Mouse (Mus musculus) stomach, postnatal 0 days (tissue): ENCODE measurements at regions not wholly inside any gene's neighbourhood (a gene's known extent, or its start where the extent isn't known, plus 50 kb on each side); places are given as distances from the start of the nearest gene placed in this dataset.

Experiments
- ATAC-seq: fragments of 200-750 bp; cut with Nextera tagmentation; 2 replicates; pipeline ENCODE4 v1.8.0; 2017; ENCODE audit not compliant: low FRiP score, low TSS enrichment
- DNase-seq: peaks from one replicate; pipeline ENCODE4 v3.0.0-alpha.2; 2016; ENCODE audit warnings: low spot score
- H3K27ac ChIP-seq: fragments of 300-500 bp; sonication (generic); replicated peaks from 2 replicates; pipeline ENCODE4 v1.5.1; 2014; ENCODE audit warnings: mild to moderate bottlenecking, control low read depth
- H3K27me3 ChIP-seq: fragments of 300-500 bp; sonication (generic); 2 replicates; pipeline ENCODE4 v1.6.1; 2014; ENCODE audit warnings: low read length; ENCODE audit not compliant: control insufficient read depth, insufficient read depth
- H3K36me3 ChIP-seq: fragments of 300-500 bp; sonication (generic); 2 replicates; pipeline ENCODE4 v1.6.1; 2014; ENCODE audit warnings: low read length, mixed read lengths; ENCODE audit not compliant: control insufficient read depth, insufficient read depth
- H3K4me1 ChIP-seq: fragments of 300-500 bp; sonication (generic); replicated peaks from 2 replicates; pipeline ENCODE4 v1.6.1; 2014; ENCODE audit warnings: antibody characterized with exemption; ENCODE audit not compliant: control insufficient read depth, insufficient read depth
- H3K4me2 ChIP-seq: fragments of 300-500 bp; sonication (generic); replicated peaks from 2 replicates; pipeline ENCODE4 v1.6.1; 2014; ENCODE audit warnings: low read depth, mild to moderate bottlenecking, control low read depth, moderate library complexity
- H3K4me3 ChIP-seq: fragments of 300-500 bp; sonication (generic); 2 replicates; pipeline ENCODE4 v1.5.1; 2014; ENCODE audit warnings: low read depth, low read length, control low read depth
- H3K9ac ChIP-seq: fragments of 300-500 bp; sonication (generic); 2 replicates; pipeline ENCODE4 v1.6.1; 2014; ENCODE audit warnings: mild to moderate bottlenecking, low read length, control low read depth, mixed read lengths
- H3K9me3 ChIP-seq: fragments of 300-500 bp; sonication (generic); 2 replicates; pipeline ENCODE4 v1.6.1; 2016; ENCODE audit warnings: low read length; ENCODE audit not compliant: control insufficient read depth
- CTCF ChIP-seq: IDR thresholded peaks from 2 replicates; pipeline ENCODE4 v1.5.1; 2016; ENCODE audit warnings: antibody characterized with exemption, low read depth, mild to moderate bottlenecking, moderate library complexity
- EP300 ChIP-seq: optimal IDR thresholded peaks from 2 replicates; pipeline ENCODE3; 2016; ENCODE audit warnings: antibody characterized with exemption
- WGBS: fragments of 180-500 bp; shearing (Covaris S2); extraction: QIAGEN DNeasy Blood & Tissue Kit; methylation state at CpG from one replicate; pipeline ENCODE4 v1.1.7; 2014; 5-methylcytosine and 5-hydroxymethylcytosine counted together

DNA sequence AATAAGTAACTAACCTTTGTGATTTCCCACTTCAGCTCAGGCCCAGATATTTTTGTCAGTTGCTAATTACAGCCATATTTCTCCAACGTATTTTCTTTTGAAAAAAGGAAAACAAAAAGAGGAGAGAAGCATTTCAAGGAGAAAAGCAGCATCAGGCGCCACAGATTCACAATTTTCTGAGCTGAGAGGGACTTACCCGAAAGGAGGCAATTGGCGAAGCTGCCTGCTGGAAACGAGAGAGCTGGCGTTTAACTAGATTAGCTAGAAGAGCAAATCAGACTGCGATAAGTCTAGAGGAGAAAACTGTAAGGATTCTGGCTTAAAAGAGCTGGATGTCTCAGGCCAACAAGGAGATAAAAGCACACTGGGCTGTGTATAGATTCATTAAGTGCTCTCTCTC lies 937.7 kb upstream of the Zeb2 start:
- Histone ChIP-seq H3K27me3 (no peaks in the 10 kb centered on the region), H3K9ac (no peak overlapping the region), H3K9me3 (no peaks in the 10 kb centered on the region), H3K27ac (no peak overlapping the region), H3K36me3 (no peaks in the 10 kb centered on the region), H3K4me2 (no peak overlapping the region), H3K4me1 (no peaks in the 10 kb centered on the region), H3K4me3 (no peak overlapping the region)
- no peak for TF ChIP-seq CTCF
- TF ChIP-seq EP300, result no peak
- ATAC-seq, result no peak
- DNase-seq, result no peak
- WGBS, result 69% methylated on average over 7 of the region's 7 CpGs

DNA sequence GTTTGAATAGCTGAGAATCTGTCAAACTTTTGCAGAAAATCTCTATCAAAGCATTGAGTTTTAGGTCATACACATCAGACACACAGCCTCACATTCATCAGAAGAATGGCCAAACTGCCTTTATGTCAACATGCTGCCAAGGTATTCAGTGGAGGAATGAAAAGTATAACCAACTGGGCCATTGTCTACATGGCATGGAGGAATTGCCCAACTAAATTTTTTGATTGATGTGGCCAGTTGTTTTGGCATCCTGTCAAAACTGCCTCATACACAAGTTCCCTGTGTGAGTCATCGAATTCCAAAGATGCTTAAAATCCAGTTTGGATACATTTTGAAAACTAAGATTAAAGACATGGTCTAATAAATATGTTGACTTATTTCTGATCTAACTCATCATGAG lies 904.7 kb upstream of the Zeb2 start:
- H3K4me3 ChIP-seq, result no peak overlapping the region
- ATAC-seq (no peak), DNase-seq (no peak)
- no peaks in the 10 kb centered on the region for H3K36me3 ChIP-seq
- no peak overlapping the region for H3K4me2 ChIP-seq
- no peaks in the 10 kb centered on the region for H3K4me1 ChIP-seq
- no peak overlapping the region for H3K9ac ChIP-seq
- WGBS, result 71% methylated on average over 1 of the region's 1 CpGs
- TF ChIP-seq CTCF (no peak), EP300 (no peak)
- no peaks in the 10 kb centered on the region for H3K9me3 ChIP-seq
- no peaks in the 10 kb centered on the region for H3K27me3 ChIP-seq
- no peak overlapping the region for H3K27ac ChIP-seq

DNA sequence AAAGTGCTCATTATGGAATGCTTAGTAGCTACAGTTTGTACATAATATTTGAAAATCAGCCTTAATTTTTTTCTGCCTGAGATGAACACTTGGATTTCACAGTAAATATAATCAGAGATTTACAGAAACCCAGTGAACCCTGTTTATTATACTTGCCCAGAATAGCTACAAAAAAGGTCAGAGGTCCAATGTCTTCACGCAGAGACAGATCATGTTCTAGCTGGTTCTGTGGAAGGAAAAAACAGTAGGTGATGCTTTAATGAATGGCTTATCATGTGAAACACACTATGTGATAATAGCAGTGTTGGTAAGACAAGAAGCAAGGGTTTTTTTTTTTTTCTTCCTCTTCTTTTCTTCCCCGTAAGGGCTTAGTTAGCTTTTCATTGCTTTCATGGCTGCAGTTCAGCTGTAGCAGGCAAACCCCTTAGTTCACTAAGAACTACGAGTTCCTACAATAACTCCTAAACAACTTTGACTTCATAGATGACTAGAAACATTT lies 896.6 kb upstream of the Zeb2 start:
- ATAC-seq (no peak), DNase-seq (no peak)
- Histone ChIP-seq H3K36me3 (no peaks in the 10 kb centered on the region), H3K9me3 (no peaks in the 10 kb centered on the region), H3K4me1 (no peaks in the 10 kb centered on the region), H3K27ac (no peak overlapping the region), H3K4me2 (no peak overlapping the region), H3K4me3 (no peak overlapping the region), H3K27me3 (no peaks in the 10 kb centered on the region), H3K9ac (no peak overlapping the region)
- WGBS, result 60% methylated on average over 3 of the region's 3 CpGs
- TF ChIP-seq EP300 (no peak), CTCF (no peak)

DNA sequence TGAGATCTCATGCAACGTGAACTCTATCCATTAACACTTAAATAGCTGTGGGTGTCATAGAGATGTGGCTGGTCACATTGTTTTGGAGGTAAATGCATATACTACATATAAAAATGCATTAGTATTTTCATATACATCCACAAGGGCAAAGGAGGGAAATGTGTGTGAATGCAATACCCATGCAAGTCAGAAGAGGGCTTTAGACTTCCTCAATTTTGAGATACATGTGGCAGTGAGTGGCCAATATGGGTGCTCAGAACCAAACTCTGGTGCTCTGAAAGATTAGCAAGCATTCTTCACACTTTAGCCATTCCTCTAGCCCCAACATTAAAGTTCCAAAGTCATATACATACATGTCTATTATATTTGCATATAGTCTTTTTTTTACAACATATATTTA lies 895.5 kb upstream of the Zeb2 start:
- Histone ChIP-seq H3K27me3 (no peaks in the 10 kb centered on the region), H3K4me2 (no peak overlapping the region), H3K4me3 (no peak overlapping the region), H3K4me1 (no peaks in the 10 kb centered on the region), H3K27ac (no peak overlapping the region), H3K36me3 (no peaks in the 10 kb centered on the region), H3K9ac (no peak overlapping the region), H3K9me3 (no peaks in the 10 kb centered on the region)
- DNase-seq (no peak), ATAC-seq (no peak)
- TF ChIP-seq CTCF, result peak; percentile 13; the same call in 1 of the 2 replicates
- TF ChIP-seq EP300, result no peak
- 89% methylated on average over 1 of the region's 1 CpGs for WGBS

DNA sequence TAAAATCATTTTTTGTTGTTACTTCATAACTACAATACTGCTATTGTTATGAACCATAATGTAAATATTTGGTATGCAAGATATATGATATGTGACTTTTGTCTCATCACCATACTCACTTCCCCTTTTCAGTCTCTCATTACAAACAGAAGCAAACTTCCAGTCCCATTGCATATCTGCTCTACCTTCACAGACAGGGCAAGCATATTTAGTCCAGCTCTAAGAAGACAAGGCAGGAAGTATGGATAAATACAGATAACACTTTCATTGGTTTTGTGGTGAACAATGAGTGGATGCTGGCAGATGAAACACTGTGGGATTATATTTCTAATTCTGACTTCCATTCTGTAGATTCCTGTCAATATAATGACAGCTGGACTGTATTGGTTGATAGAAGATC lies 858.0 kb upstream of the Zeb2 start:
- ATAC-seq (no peak), DNase-seq (no peak)
- no peak overlapping the region for H3K4me2 ChIP-seq
- H3K36me3 ChIP-seq, result no peaks in the 10 kb centered on the region
- H3K4me3 ChIP-seq, result no peak overlapping the region
- no peak overlapping the region for H3K27ac ChIP-seq
- no peaks in the 10 kb centered on the region for H3K4me1 ChIP-seq
- H3K27me3 ChIP-seq, result no peaks in the 10 kb centered on the region
- no peaks in the 10 kb centered on the region for H3K9me3 ChIP-seq
- TF ChIP-seq EP300 (no peak), CTCF (no peak)
- H3K9ac ChIP-seq, result no peak overlapping the region

DNA sequence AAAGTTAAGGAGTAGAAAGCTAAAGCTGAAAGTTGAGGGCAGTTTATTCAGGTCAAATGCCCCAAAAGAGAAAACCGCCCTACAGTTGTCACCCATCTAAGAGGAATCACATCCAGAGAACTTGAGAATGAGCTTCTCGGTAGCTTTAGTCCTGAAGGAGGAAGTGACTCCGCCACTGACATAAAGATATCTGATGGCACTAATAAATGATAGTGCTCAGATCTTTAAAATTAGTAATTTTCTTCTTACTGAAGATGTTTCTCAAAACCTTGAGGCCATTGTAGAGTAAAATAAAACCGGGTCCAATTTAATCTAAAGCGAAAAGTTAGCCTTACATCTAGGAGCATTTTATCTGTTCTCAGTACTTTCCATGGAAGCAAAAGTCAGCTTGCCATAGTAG lies 851.4 kb upstream of the Zeb2 start:
- no peaks in the 10 kb centered on the region for H3K4me1 ChIP-seq
- no peaks in the 10 kb centered on the region for H3K36me3 ChIP-seq
- H3K4me3 ChIP-seq, result no peak overlapping the region
- no peaks in the 10 kb centered on the region for H3K9me3 ChIP-seq
- no peak overlapping the region for H3K27ac ChIP-seq
- DNase-seq (no peak), ATAC-seq (no peak)
- H3K4me2 ChIP-seq, result no peak overlapping the region
- H3K27me3 ChIP-seq, result no peaks in the 10 kb centered on the region
- TF ChIP-seq EP300 (no peak), CTCF (no peak)
- WGBS, result 87% methylated on average over 5 of the region's 5 CpGs
- no peak overlapping the region for H3K9ac ChIP-seq
